Mouse (Mus musculus): ENCODE data around the gene Plin3. TPM values are rescaled to one million over a fixed set of nuclear protein-coding genes. Genes with fewer than 3 reads are reported as not detected.

The Plin3 gene
- polyA plus RNA-seq, 1 experiment, result 22.3 TPM

GRCm38 (mm10) chr17:56281193-56281592 is 11.5 kb downstream of the Plin3 start:
- H3K4me1 ChIP-seq (ENCODE audit: control insufficient read depth, insufficient read depth, low read length), result peaks cover 7% of the 10 kb centered on the region
- H3K4me3 ChIP-seq (ENCODE audit: control insufficient read depth, low read depth, low read length), result no peak overlapping the region
- no peak for TF ChIP-seq CTCF (IDR thresholded peaks at IDR 0.05; ENCODE audit: control insufficient read depth, insufficient read depth, insufficient replicate concordance, low read depth, low read length)
- no peak for TF ChIP-seq POLR2A (IDR thresholded peaks at IDR 0.05; ENCODE audit: control insufficient read depth, low read depth, low read length)
- no peaks in the 10 kb centered on the region for H3K36me3 ChIP-seq (ENCODE audit: control insufficient read depth, insufficient read depth, low read length)
- no peaks in the 10 kb centered on the region for H3K27me3 ChIP-seq (ENCODE audit: control insufficient read depth, insufficient read depth, low read length)
- no peak overlapping the region for H3K27ac ChIP-seq (ENCODE audit: control insufficient read depth, insufficient read depth, low read depth, low read length)

GRCm38 (mm10) chr17:56279481-56280155 is 13.1 kb downstream of the Plin3 start:
- TF ChIP-seq POLR2A (IDR thresholded peaks at IDR 0.05; ENCODE audit: control insufficient read depth, low read depth, low read length), result no peak
- H3K27ac ChIP-seq (ENCODE audit: control insufficient read depth, insufficient read depth, low read depth, low read length), result no peak overlapping the region
- peaks cover 13% of the 10 kb centered on the region for H3K4me1 ChIP-seq (ENCODE audit: control insufficient read depth, insufficient read depth, low read length)
- H3K36me3 ChIP-seq (ENCODE audit: control insufficient read depth, insufficient read depth, low read length), result no peaks in the 10 kb centered on the region
- no peaks in the 10 kb centered on the region for H3K27me3 ChIP-seq (ENCODE audit: control insufficient read depth, insufficient read depth, low read length)
- no peak overlapping the region for H3K4me3 ChIP-seq (ENCODE audit: control insufficient read depth, low read depth, low read length)

- Histone ChIP-seq H3K27ac (ENCODE audit: control insufficient read depth, insufficient read depth, low read depth, low read length) (0 out of 2 replicates have a peak overlapping the region, but pooled peaks have one; percentile 21), H3K4me1 (ENCODE audit: control insufficient read depth, insufficient read depth, low read length) (peaks cover 13% of the 10 kb centered on the region), H3K27me3 (ENCODE audit: control insufficient read depth, insufficient read depth, low read length) (no peaks in the 10 kb centered on the region), H3K36me3 (ENCODE audit: control insufficient read depth, insufficient read depth, low read length) (no peaks in the 10 kb centered on the region), H3K4me3 (ENCODE audit: control insufficient read depth, low read depth, low read length) (no peak overlapping the region)
- TF ChIP-seq POLR2A (IDR thresholded peaks at IDR 0.05; ENCODE audit: control insufficient read depth, low read depth, low read length) (no peak), CTCF (IDR thresholded peaks at IDR 0.05; ENCODE audit: control insufficient read depth, insufficient read depth, insufficient replicate concordance, low read depth, low read length) (no peak)
Observed at GRCm38 (mm10) chr17:56278340-56278739, 14.3 kb downstream of the Plin3 start.

- Histone ChIP-seq H3K4me3 (ENCODE audit: control insufficient read depth, low read depth, low read length) (no peak overlapping the region), H3K4me1 (ENCODE audit: control insufficient read depth, insufficient read depth, low read length) (peaks cover 13% of the 10 kb centered on the region)
Observed at GRCm38 (mm10) chr17:56277567-56277893, 15.1 kb downstream of the Plin3 start.

GRCm38 (mm10) chr17:56276643-56277566 is 15.8 kb downstream of the Plin3 start, which contains the start of gene Ticam1:
Gene Ticam1, minus strand, starts transcription at chr17:56276786.
- Histone ChIP-seq H3K27ac (ENCODE audit: control insufficient read depth, insufficient read depth, low read depth, low read length) (peak within 1 kb of the TSS; percentile 78), H3K27me3 (ENCODE audit: control insufficient read depth, insufficient read depth, low read length) (no peaks in the 10 kb centered on the region), H3K36me3 (ENCODE audit: control insufficient read depth, insufficient read depth, low read length) (no peaks in the 10 kb centered on the region), H3K4me1 (ENCODE audit: control insufficient read depth, insufficient read depth, low read length) (peaks cover 13% of the 10 kb centered on the region), H3K4me3 (ENCODE audit: control insufficient read depth, low read depth, low read length) (peak within 1 kb of the TSS; percentile 87)
- TF ChIP-seq POLR2A (IDR thresholded peaks at IDR 0.05; ENCODE audit: control insufficient read depth, low read depth, low read length), result peak; percentile 37
- TF ChIP-seq CTCF (IDR thresholded peaks at IDR 0.05; ENCODE audit: control insufficient read depth, insufficient read depth, insufficient replicate concordance, low read depth, low read length), result no peak

More at GRCm38 (mm10) chr17:56277567-56277893, 15.1 kb downstream of the Plin3 start:
- Histone ChIP-seq H3K27me3 (ENCODE audit: control insufficient read depth, insufficient read depth, low read length) (no peaks in the 10 kb centered on the region), H3K27ac (ENCODE audit: control insufficient read depth, insufficient read depth, low read depth, low read length) (peak overlapping the region; percentile 62), H3K36me3 (ENCODE audit: control insufficient read depth, insufficient read depth, low read length) (no peaks in the 10 kb centered on the region)
- TF ChIP-seq CTCF (IDR thresholded peaks at IDR 0.05; ENCODE audit: control insufficient read depth, insufficient read depth, insufficient replicate concordance, low read depth, low read length), result no peak
- no peak for TF ChIP-seq POLR2A (IDR thresholded peaks at IDR 0.05; ENCODE audit: control insufficient read depth, low read depth, low read length)

GRCm38 (mm10) chr17:56275842-56276480 is 16.7 kb downstream of the Plin3 start:
- Histone ChIP-seq H3K27ac (ENCODE audit: control insufficient read depth, insufficient read depth, low read depth, low read length) (no peak overlapping the region; the same call in 1 of the 2 replicates), H3K4me1 (ENCODE audit: control insufficient read depth, insufficient read depth, low read length) (peaks cover 13% of the 10 kb centered on the region), H3K36me3 (ENCODE audit: control insufficient read depth, insufficient read depth, low read length) (no peaks in the 10 kb centered on the region), H3K27me3 (ENCODE audit: control insufficient read depth, insufficient read depth, low read length) (no peaks in the 10 kb centered on the region), H3K4me3 (ENCODE audit: control insufficient read depth, low read depth, low read length) (peak overlapping the region; percentile 87)
- TF ChIP-seq POLR2A (IDR thresholded peaks at IDR 0.05; ENCODE audit: control insufficient read depth, low read depth, low read length) (no peak), CTCF (IDR thresholded peaks at IDR 0.05; ENCODE audit: control insufficient read depth, insufficient read depth, insufficient replicate concordance, low read depth, low read length) (no peak)

- H3K4me1 ChIP-seq (ENCODE audit: control insufficient read depth, insufficient read depth, low read length), result peaks cover 13% of the 10 kb centered on the region
- no peaks in the 10 kb centered on the region for H3K27me3 ChIP-seq (ENCODE audit: control insufficient read depth, insufficient read depth, low read length)
- H3K4me3 ChIP-seq (ENCODE audit: control insufficient read depth, low read depth, low read length), result no peak overlapping the region
- H3K36me3 ChIP-seq (ENCODE audit: control insufficient read depth, insufficient read depth, low read length), result no peaks in the 10 kb centered on the region
- no peak for TF ChIP-seq POLR2A (IDR thresholded peaks at IDR 0.05; ENCODE audit: control insufficient read depth, low read depth, low read length)
- no peak for TF ChIP-seq CTCF (IDR thresholded peaks at IDR 0.05; ENCODE audit: control insufficient read depth, insufficient read depth, insufficient replicate concordance, low read depth, low read length)
- H3K27ac ChIP-seq (ENCODE audit: control insufficient read depth, insufficient read depth, low read depth, low read length), result no peak overlapping the region
Observed at GRCm38 (mm10) chr17:56273986-56274385, 18.7 kb downstream of the Plin3 start.

Data from testis, adult 2 months (tissue).